Mouse (Mus musculus) c-Kit-negative CD71-positive TER-119-positive erythroid progenitor cells, embryonic 14.5 days (primary cell): ENCODE measurements around the gene Caskin2.
A peak's percentile ranks its signal among the peaks of the same experiment; 100 is the strongest.
"Not testable (repeated sequence)": the region's sequence is repeated elsewhere in the genome, so short reads cannot be mapped to it uniquely, and the experiment has no call there.

ENCODE experiments used
- DNase-seq: peaks from one replicate; pipeline ENCODE4 v3.0.0-alpha.2; 2013; ENCODE audit warnings: low read depth, low spot score

Gene Caskin2

DNA sequence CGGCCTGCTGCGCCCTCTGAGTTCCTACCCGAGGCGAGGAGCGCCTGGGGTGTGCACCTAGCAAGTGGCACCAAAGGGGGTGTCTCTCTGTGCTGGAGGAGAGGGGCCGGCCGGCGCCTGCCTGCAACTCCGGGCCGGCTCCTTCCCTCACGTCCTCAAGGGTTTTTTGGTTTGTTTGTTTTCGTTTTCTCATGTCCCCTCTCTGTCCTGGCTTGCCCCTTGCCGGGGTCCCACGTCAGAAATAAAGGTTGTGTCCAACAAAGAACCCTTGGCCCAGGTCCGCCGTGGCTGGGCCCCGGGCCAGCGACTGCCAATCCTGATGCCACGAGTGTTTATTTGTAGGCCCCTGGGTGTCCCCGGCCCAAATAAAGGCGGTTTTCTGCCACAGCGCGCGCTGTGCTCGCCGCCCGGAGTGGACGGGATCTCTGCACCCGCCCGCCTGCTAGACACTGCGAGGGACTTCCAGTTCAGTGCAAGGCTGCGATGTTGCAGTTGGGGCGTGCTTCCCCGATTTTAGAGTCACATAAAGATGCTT lies 47.8 kb downstream of the Caskin2 start:
- DNase-seq, result no peak

DNA sequence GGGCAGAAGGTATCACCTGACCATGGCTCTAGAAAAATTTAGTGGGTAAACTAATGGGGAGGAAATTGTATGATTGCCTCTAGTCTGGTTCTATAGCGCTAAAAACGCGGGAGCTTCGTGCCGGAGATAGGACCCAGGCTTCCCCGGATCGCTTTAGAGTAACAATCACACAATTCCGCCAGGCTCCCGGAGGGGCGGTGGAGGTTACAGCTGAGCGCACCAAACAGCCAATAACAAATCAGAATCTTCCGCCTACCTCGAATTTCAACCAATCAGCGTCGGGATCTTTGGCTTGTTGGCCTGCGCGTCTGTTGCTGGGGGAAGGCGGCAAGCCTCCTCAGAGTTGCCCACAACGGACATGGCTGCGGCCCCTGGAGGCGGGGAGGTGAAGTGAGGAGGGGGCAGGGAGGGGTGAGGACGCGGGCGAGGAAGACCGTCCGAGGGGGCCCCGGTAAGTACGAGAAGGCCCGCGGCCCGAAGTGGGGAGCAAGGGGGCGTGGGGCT lies 48.3 kb downstream of the Caskin2 start, which contains the start of gene Tmem94:
Gene Tmem94 (plus strand): TSS at position 331 of the 504 bp plus-strand sequence.
- DNase-seq, result peak; percentile 100

GRCm38 (mm10) chr11:115764698-115765097 lies 48.7 kb downstream of the Caskin2 start:
- no peak for DNase-seq

- not testable (repeated sequence) for DNase-seq
Observed at GRCm38 (mm10) chr11:115762176-115762575, 51.3 kb downstream of the Caskin2 start.

DNA sequence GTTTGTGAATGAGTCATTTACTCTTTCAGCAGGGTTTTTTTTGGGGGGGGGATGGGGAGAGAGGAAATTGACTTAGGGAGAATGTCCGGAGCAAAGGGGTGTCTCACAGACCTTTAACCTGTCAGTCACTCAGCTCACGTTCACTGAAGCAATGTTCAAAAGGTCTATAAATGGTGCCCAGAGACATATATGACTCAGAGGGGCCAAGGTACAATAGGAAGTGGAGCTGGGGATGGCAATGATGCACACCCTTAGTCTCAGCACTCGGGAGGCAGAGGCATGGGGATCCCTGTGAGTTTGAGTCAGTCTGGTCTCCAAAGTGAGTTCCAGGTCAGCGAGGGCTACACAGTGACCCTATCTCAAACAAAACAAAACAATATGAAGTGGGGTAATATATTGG lies 60.0 kb downstream of the Caskin2 start:
- no peak for DNase-seq

GRCm38 (mm10) chr11:115752653-115753052 lies 60.8 kb downstream of the Caskin2 start:
- no peak for DNase-seq

- DNase-seq, result no peak
Observed at GRCm38 (mm10) chr11:115751725-115752124, 61.7 kb downstream of the Caskin2 start.

GRCm38 (mm10) chr11:115749834-115750233 lies 63.6 kb downstream of the Caskin2 start:
- DNase-seq, result no peak
